Mouse (Mus musculus) kidney, adult 2 months (tissue): ENCODE measurements around the gene Dlg2. TPM values are rescaled to one million over a fixed set of nuclear protein-coding genes. Genes with fewer than 3 reads are reported as not detected.

Experiments
- DNase-seq: peaks from one replicate; pipeline ENCODE4 v3.0.0; 2021
- H3K27ac ChIP-seq: fragments of 200-500 bp; 2 replicates; pipeline ENCODE4 v1.5.1; 2012; ENCODE audit warnings: low read depth, low read length, control low read depth, inconsistent platforms; ENCODE audit not compliant: insufficient read depth
- H3K27me3 ChIP-seq: fragments of 200-500 bp; replicated peaks from 2 replicates; pipeline ENCODE4 v1.6.1; 2012; ENCODE audit warnings: mild to moderate bottlenecking, moderate library complexity, low read length, inconsistent platforms; ENCODE audit not compliant: control insufficient read depth, insufficient read depth
- H3K36me3 ChIP-seq: fragments of 200-500 bp; 2 replicates; pipeline ENCODE4 v1.6.1; 2012; ENCODE audit warnings: mild to moderate bottlenecking, moderate library complexity, low read length, inconsistent platforms; ENCODE audit not compliant: control insufficient read depth, insufficient read depth
- H3K4me1 ChIP-seq: fragments of 200-500 bp; 2 replicates; pipeline ENCODE4 v1.6.1; 2011; ENCODE audit warnings: low read length; ENCODE audit not compliant: control insufficient read depth, insufficient read depth
- H3K4me3 ChIP-seq: fragments of 200-500 bp; 2 replicates; pipeline ENCODE4 v1.5.1; 2011; ENCODE audit warnings: mild to moderate bottlenecking, low read depth, low read length, control low read depth; ENCODE audit not compliant: insufficient read depth
- CTCF ChIP-seq: fragments of 200-500 bp; conservative IDR thresholded peaks from 2 replicates; pipeline ENCODE4 v1.5.1; 2011; ENCODE audit warnings: low read depth, mild to moderate bottlenecking, control low read depth, low read length, moderate library complexity, mixed read lengths; ENCODE audit not compliant: insufficient read depth, insufficient read length
- POLR2A ChIP-seq: fragments of 200-500 bp; IDR thresholded peaks from one replicate; pipeline ENCODE4 v1.6.1; 2011; ENCODE audit warnings: low read depth, low read length, control low read depth
- WGBS: fragments of 180-500 bp; shearing (Covaris S2); methylation state at CpG from one replicate; pipeline ENCODE4 v1.1.7; 2018; 5-methylcytosine and 5-hydroxymethylcytosine counted together
- polyA plus RNA-seq: library from polyadenylated mRNA; depleted of rRNA; stranded (reverse); fragments of >200 nt; gene quantifications from 2 replicates; pipeline ENCODE4 v1.2.3, GENCODE M21; 2012

The Dlg2 gene
- polyA plus RNA-seq, 1 experiment, result 2.1 TPM

GRCm38 (mm10) chr7:90927441-90927840 lies 451.0 kb downstream of the Dlg2 start:
- no peak overlapping the region for H3K4me3 ChIP-seq
- 65% methylated on average over 4 of the region's 4 CpGs for WGBS
- no peaks in the 10 kb centered on the region for H3K27me3 ChIP-seq
- no peak for DNase-seq
- TF ChIP-seq CTCF (no peak), POLR2A (no peak)
- no peaks in the 10 kb centered on the region for H3K4me1 ChIP-seq
- no peak overlapping the region for H3K27ac ChIP-seq
- H3K36me3 ChIP-seq, result no peaks in the 10 kb centered on the region

- 85% methylated on average over 5 of the region's 5 CpGs for WGBS
These were observed 464.3 kb downstream of the Dlg2 start for GRCm38 (mm10) chr7:90940726-90941125.

GRCm38 (mm10) chr7:90947073-90947472 lies 470.6 kb downstream of the Dlg2 start:
- H3K27ac ChIP-seq, result no peak overlapping the region
- H3K4me1 ChIP-seq, result no peaks in the 10 kb centered on the region
- no peak for TF ChIP-seq CTCF
- no peak for TF ChIP-seq POLR2A
- no peaks in the 10 kb centered on the region for H3K27me3 ChIP-seq
- WGBS, result 71% methylated on average over 8 of the region's 8 CpGs
- no peak for DNase-seq
- no peaks in the 10 kb centered on the region for H3K36me3 ChIP-seq
- H3K4me3 ChIP-seq, result no peak overlapping the region

More at GRCm38 (mm10) chr7:90940726-90941125, 464.3 kb downstream of the Dlg2 start:
- no peak for DNase-seq
- Histone ChIP-seq H3K4me1 (no peaks in the 10 kb centered on the region), H3K27me3 (no peaks in the 10 kb centered on the region), H3K27ac (no peak overlapping the region), H3K36me3 (no peaks in the 10 kb centered on the region), H3K4me3 (no peak overlapping the region)
- TF ChIP-seq CTCF (no peak), POLR2A (no peak)

GRCm38 (mm10) chr7:90949212-90949611 lies 472.7 kb downstream of the Dlg2 start:
- H3K27ac ChIP-seq, result no peak overlapping the region
- 90% methylated on average over 5 of the region's 5 CpGs for WGBS
- H3K36me3 ChIP-seq, result no peaks in the 10 kb centered on the region
- no peaks in the 10 kb centered on the region for H3K4me1 ChIP-seq
- H3K27me3 ChIP-seq, result no peaks in the 10 kb centered on the region
- no peak overlapping the region for H3K4me3 ChIP-seq
- no peak for TF ChIP-seq POLR2A
- no peak for TF ChIP-seq CTCF
- DNase-seq, result no peak

- no peaks in the 10 kb centered on the region for H3K36me3 ChIP-seq
- H3K27ac ChIP-seq, result no peak overlapping the region
- DNase-seq, result no peak
- no peak overlapping the region for H3K4me3 ChIP-seq
- H3K27me3 ChIP-seq, result no peaks in the 10 kb centered on the region
- H3K4me1 ChIP-seq, result no peaks in the 10 kb centered on the region
- no peak for TF ChIP-seq CTCF
These were observed 500.8 kb downstream of the Dlg2 start for GRCm38 (mm10) chr7:90977241-90977640.

GRCm38 (mm10) chr7:90982069-90982468 lies 505.6 kb downstream of the Dlg2 start:
- H3K27me3 ChIP-seq, result no peaks in the 10 kb centered on the region
- TF ChIP-seq CTCF (no peak), POLR2A (no peak)
- H3K4me1 ChIP-seq, result no peaks in the 10 kb centered on the region
- DNase-seq, result no peak
- no peak overlapping the region for H3K27ac ChIP-seq
- no peaks in the 10 kb centered on the region for H3K36me3 ChIP-seq
- H3K4me3 ChIP-seq, result no peak overlapping the region

- H3K4me3 ChIP-seq, result no peak overlapping the region
- DNase-seq, result no peak
- WGBS, result 71% methylated on average over 2 of the region's 2 CpGs
These were observed 534.2 kb downstream of the Dlg2 start for GRCm38 (mm10) chr7:91010655-91011054.

More at GRCm38 (mm10) chr7:91010655-91011054, 534.2 kb downstream of the Dlg2 start:
- TF ChIP-seq CTCF (no peak), POLR2A (no peak)
- Histone ChIP-seq H3K27me3 (no peaks in the 10 kb centered on the region), H3K36me3 (no peaks in the 10 kb centered on the region), H3K27ac (no peak overlapping the region), H3K4me1 (no peaks in the 10 kb centered on the region)
